Mouse (Mus musculus) stomach, embryonic 14.5 days (tissue): ENCODE data around the gene Rpn1. TPM values are rescaled to one million over a fixed set of nuclear protein-coding genes. Genes with fewer than 3 reads are reported as not detected.

Source experiments
- ATAC-seq: fragments of 200-750 bp; cut with Nextera tagmentation; 2 replicates; pipeline ENCODE4 v1.8.0; 2017; ENCODE audit warnings: low read depth, moderate TSS enrichment; ENCODE audit not compliant: insufficient number of reproducible peaks, insufficient read depth, low FRiP score
- H3K27ac ChIP-seq: fragments of 300-500 bp; sonication (generic); 2 replicates; pipeline ENCODE4 v1.5.1; 2014; ENCODE audit warnings: mild to moderate bottlenecking, low read length, moderate library complexity, mixed read lengths
- H3K27me3 ChIP-seq: fragments of 300-500 bp; sonication (generic); 2 replicates; pipeline ENCODE4 v1.6.1; 2014; ENCODE audit warnings: low read length, control low read depth, mixed read lengths; ENCODE audit not compliant: control insufficient read depth, insufficient read depth
- H3K36me3 ChIP-seq: fragments of 300-500 bp; sonication (generic); 2 replicates; pipeline ENCODE4 v1.6.1; 2014; ENCODE audit warnings: mild to moderate bottlenecking, control low read depth, low read length, moderate library complexity, mixed read lengths; ENCODE audit not compliant: control insufficient read depth, insufficient read depth
- H3K4me1 ChIP-seq: fragments of 300-500 bp; sonication (generic); 2 replicates; pipeline ENCODE4 v1.6.1; 2014; ENCODE audit warnings: low read length, control low read depth, mixed read lengths; ENCODE audit not compliant: control insufficient read depth, insufficient read depth
- H3K4me2 ChIP-seq: fragments of 300-500 bp; sonication (generic); replicated peaks from 2 replicates; pipeline ENCODE4 v1.6.1; 2014; ENCODE audit warnings: low read depth, low read length, control low read depth
- H3K4me3 ChIP-seq: fragments of 300-500 bp; sonication (generic); 2 replicates; pipeline ENCODE4 v1.5.1; 2014; ENCODE audit warnings: low read depth, low read length, control low read depth
- H3K9ac ChIP-seq: fragments of 300-500 bp; sonication (generic); replicated peaks from 2 replicates; pipeline ENCODE4 v1.6.1; 2014; ENCODE audit warnings: low read depth, mild to moderate bottlenecking, control low read depth, low read length, moderate library complexity, mixed read lengths
- H3K9me3 ChIP-seq: fragments of 300-500 bp; sonication (generic); 2 replicates; pipeline ENCODE4 v1.6.1; 2016; ENCODE audit warnings: low read depth, low read length, control low read depth; ENCODE audit not compliant: control insufficient read depth
- WGBS: fragments of 180-500 bp; shearing (Covaris S2); extraction: QIAGEN DNeasy Blood & Tissue Kit; methylation state at CpG from one replicate; pipeline ENCODE4 v1.1.7; 2014; 5-methylcytosine and 5-hydroxymethylcytosine counted together
- polyA plus RNA-seq: library from polyadenylated mRNA; unstranded; fragments of >200 nt; fragmentation: Nextera tagmentation; extraction: Ambion mirVana; gene quantifications from 2 replicates; pipeline ENCODE4 v1.2.1, GENCODE M21; 2014

The Rpn1 gene
- polyA plus RNA-seq, 1 experiment from 2014 or later = 373 TPM

GRCm38 (mm10) chr6:88105783-88106611 lies 21.7 kb downstream of the Rpn1 start:
- H3K4me1 ChIP-seq = 0 out of 2 replicates have a peak, but pooled peaks cover 9% of the 10 kb centered on the region
- H3K9ac ChIP-seq = peak overlapping the region; percentile 33; the same call in 1 of the 2 replicates
- H3K4me2 ChIP-seq = peak overlapping the region; percentile 47
- H3K27me3 ChIP-seq = no peaks in the 10 kb centered on the region
- WGBS = 10% methylated on average over 32 of the region's 32 CpGs
- H3K36me3 ChIP-seq = peaks cover 39% of the 10 kb centered on the region
- peak; percentile 84 for ATAC-seq
- H3K4me3 ChIP-seq = peak overlapping the region; percentile 8; the same call in 1 of the 2 replicates
- no peaks in the 10 kb centered on the region for H3K9me3 ChIP-seq
- peak overlapping the region; percentile 27; the same call in 1 of the 2 replicates for H3K27ac ChIP-seq

- H3K27me3 ChIP-seq = no peaks in the 10 kb centered on the region
- H3K9me3 ChIP-seq = no peaks in the 10 kb centered on the region
- H3K4me3 ChIP-seq = no peak overlapping the region
- no peak; the same call in 1 of the 2 replicates for ATAC-seq
- H3K27ac ChIP-seq = no peak overlapping the region
- H3K4me2 ChIP-seq = peak overlapping the region; percentile 47
- 93% methylated on average over 12 of the region's 12 CpGs for WGBS
- 0 out of 2 replicates have a peak overlapping the region, but pooled peaks have one; percentile 30 for H3K9ac ChIP-seq
- H3K4me1 ChIP-seq = 0 out of 2 replicates have a peak, but pooled peaks cover 9% of the 10 kb centered on the region
- H3K36me3 ChIP-seq = peaks cover 32% of the 10 kb centered on the region
These were observed 22.4 kb downstream of the Rpn1 start for GRCm38 (mm10) chr6:88106612-88107123.

- Histone ChIP-seq H3K27ac (no peak overlapping the region), H3K4me2 (no peak overlapping the region), H3K9ac (no peak overlapping the region), H3K27me3 (no peaks in the 10 kb centered on the region), H3K4me1 (0 out of 2 replicates have a peak, but pooled peaks cover 9% of the 10 kb centered on the region), H3K4me3 (no peak overlapping the region), H3K9me3 (no peaks in the 10 kb centered on the region), H3K36me3 (peaks cover 20% of the 10 kb centered on the region)
- 83% methylated on average over 10 of the region's 10 CpGs for WGBS
- no peak for ATAC-seq
These were observed 23.6 kb downstream of the Rpn1 start for GRCm38 (mm10) chr6:88107661-88108535.

- ATAC-seq = peak; percentile 50; the same call in 1 of the 2 replicates
- Histone ChIP-seq H3K27ac (no peak overlapping the region), H3K36me3 (no peaks in the 10 kb centered on the region), H3K4me1 (0 out of 2 replicates have a peak, but pooled peaks cover 4% of the 10 kb centered on the region), H3K9me3 (no peaks in the 10 kb centered on the region), H3K9ac (no peak overlapping the region; the same call in 1 of the 2 replicates), H3K27me3 (no peaks in the 10 kb centered on the region), H3K4me2 (no peak overlapping the region; the same call in 1 of the 2 replicates), H3K4me3 (no peak overlapping the region)
- WGBS = 27% methylated on average over 7 of the region's 7 CpGs
These were observed 28.9 kb downstream of the Rpn1 start for GRCm38 (mm10) chr6:88113139-88113538.

- Histone ChIP-seq H3K9ac (no peak overlapping the region), H3K9me3 (no peaks in the 10 kb centered on the region), H3K27me3 (no peaks in the 10 kb centered on the region), H3K4me1 (0 out of 2 replicates have a peak, but pooled peaks cover 4% of the 10 kb centered on the region), H3K36me3 (no peaks in the 10 kb centered on the region), H3K4me3 (no peak overlapping the region), H3K4me2 (no peak overlapping the region), H3K27ac (no peak overlapping the region)
- ATAC-seq = no peak
- 80% methylated on average over 5 of the region's 5 CpGs for WGBS
These were observed 30.1 kb downstream of the Rpn1 start for GRCm38 (mm10) chr6:88114414-88114813.

- Histone ChIP-seq H3K9ac (no peak overlapping the region), H3K27me3 (0 out of 2 replicates have a peak, but pooled peaks cover 3% of the 10 kb centered on the region), H3K4me1 (0 out of 2 replicates have a peak, but pooled peaks cover 4% of the 10 kb centered on the region), H3K36me3 (no peaks in the 10 kb centered on the region), H3K4me2 (no peak overlapping the region), H3K9me3 (no peaks in the 10 kb centered on the region), H3K4me3 (no peak overlapping the region), H3K27ac (no peak overlapping the region)
- no peak for ATAC-seq
- WGBS = 68% methylated on average over 21 of the region's 21 CpGs
These were observed 32.3 kb downstream of the Rpn1 start for GRCm38 (mm10) chr6:88116347-88117183.

GRCm38 (mm10) chr6:88117184-88117575 lies 32.9 kb downstream of the Rpn1 start:
- 0 out of 2 replicates have a peak, but pooled peaks cover 3% of the 10 kb centered on the region for H3K27me3 ChIP-seq
- WGBS = 83% methylated on average over 10 of the region's 10 CpGs
- no peak overlapping the region for H3K27ac ChIP-seq
- 0 out of 2 replicates have a peak, but pooled peaks cover 4% of the 10 kb centered on the region for H3K4me1 ChIP-seq
- no peak overlapping the region for H3K4me3 ChIP-seq
- no peak overlapping the region for H3K9ac ChIP-seq
- ATAC-seq = no peak
- no peaks in the 10 kb centered on the region for H3K36me3 ChIP-seq
- no peak overlapping the region for H3K4me2 ChIP-seq
- H3K9me3 ChIP-seq = no peaks in the 10 kb centered on the region
